Mouse (Mus musculus): Measurements from ENCODE around the gene Atg10. TPM values are rescaled to one million over a fixed set of nuclear protein-coding genes. Genes with fewer than 3 reads are reported as not detected.
A peak's percentile ranks its signal among the peaks of the same experiment; 100 is the strongest.

The Atg10 gene
- total RNA-seq, 2 experiments from 2014 or later, result 12.5 TPM

DNA sequence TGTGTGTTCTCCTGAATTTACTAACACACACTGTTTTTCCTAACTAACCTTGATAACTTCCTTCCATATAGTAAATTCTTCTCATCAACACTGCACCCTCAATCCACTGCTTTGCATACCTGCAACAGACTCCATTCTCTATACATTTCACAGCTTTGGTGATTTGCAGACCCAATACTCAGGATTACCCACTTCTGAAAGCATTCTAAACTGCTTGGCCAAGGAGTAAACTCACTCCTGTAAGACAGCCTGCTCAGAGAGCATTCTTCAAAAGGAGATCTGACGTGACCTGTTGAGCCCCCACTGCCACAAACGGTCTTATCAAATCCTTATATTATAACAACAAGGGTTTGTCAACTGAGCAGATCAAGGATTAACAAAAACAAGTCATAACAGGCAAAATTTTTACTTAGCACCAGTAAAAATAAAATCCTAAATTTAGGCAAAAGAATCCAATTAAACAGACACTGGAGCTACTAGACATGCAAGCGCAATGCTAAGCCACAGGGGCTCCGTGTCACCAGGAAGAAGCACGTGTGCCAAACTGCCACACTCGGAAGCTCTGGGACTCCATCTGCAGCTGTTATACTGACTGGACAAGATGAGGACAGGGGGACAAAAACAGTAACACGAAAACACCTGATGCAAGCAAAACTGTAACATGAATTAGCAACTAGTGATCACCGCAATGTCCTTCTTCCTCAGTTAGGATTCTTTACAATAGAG is 44.4 kb downstream of the Atg10 start:
- no peak for DNase-seq
- intact Hi-C loops (cut with DNase I; ENCODE audit: low total_unique reads), result no loop called here

DNA sequence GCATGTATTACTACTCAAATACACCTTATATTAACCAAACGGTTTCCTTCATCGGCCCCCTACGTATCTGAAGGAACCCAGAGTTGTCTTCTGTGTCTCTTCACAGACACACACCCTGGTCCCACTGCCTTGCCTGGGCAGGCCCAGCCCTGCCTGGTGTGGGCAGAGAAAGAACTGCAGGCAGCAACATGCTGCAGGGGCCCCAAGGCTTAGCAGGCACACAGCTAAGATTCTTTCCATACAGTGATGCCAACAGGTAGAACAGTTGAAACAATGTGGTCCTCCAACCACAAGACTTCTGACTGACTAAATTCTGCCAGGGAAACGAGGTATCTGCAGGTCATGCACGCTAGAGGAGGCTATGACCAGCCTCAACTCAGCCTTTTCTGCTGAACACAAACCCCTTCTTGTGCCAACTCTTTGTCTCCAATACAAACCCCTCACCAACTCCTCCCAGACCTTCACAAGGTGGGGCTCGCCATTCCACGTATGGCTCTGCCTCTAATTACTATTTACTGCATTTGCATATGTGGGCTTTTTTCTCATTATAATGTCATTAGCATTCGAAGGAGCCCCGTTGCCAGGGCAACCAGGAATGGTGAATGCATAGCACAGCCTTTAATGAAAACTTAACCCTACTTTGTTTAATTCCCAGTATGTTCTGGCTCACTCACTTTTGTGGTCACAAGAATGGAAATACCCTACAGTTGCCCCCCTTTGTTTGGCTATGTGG is 45.2 kb downstream of the Atg10 start:
- no peak for DNase-seq
- intact Hi-C loops (cut with DNase I; ENCODE audit: low total_unique reads), result no loop called here

DNA sequence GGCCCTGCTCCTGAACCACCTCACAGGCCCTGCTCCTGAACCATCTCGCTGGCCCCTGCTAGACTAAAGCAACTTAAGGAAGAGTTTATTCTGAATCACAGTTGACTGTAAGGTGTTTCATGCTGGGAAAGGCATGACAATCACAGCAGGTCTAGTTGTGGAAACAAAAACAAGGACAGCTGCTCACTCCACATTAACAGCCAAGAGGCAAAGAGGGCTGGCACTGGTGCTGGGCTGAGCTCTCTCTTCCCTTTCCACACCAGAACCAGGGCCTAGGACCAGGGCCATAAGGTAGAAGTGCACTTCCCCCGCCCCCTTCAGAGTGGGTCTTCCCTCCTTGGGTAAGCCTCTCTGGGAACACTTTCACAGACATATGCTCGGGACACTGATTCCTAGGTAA is 48.4 kb downstream of the Atg10 start:
- no peak for DNase-seq
- intact Hi-C loops (cut with DNase I; ENCODE audit: low total_unique reads), result no loop called here

DNA sequence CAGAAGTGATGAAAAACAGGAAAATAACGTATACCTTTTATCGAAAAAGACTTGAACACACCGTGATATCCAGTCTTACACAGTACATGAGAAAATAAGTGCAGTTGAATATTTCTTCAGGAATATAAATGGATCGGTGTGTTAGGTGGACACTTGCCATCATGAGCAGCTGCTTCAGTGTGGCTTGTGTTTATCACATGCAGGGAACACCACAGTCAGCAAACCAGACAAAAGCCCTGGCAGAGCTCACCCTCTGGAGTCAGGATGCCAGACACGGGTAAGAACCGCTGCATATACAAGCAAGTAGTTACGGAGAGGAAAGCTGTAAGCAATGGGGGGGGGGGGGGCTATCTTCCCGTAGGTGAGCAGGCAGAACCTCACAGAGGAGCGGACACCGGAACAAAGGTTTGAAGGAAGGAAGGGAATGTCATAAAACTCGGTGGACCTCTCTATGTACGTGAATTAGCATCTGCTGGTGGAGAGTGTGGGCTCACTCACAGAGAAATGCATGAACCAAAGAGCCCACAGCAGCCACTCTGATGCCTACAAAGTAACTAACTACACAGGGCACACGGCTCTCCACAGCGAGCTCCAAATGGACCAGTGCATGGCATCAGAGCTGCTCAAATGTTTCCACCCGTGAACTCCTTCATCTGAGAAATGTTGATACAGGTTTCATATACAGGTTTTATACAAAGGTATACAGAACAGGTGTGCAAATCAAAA is 51.8 kb downstream of the Atg10 start:
- peak; percentile 23 for DNase-seq
- intact Hi-C loops (cut with DNase I; ENCODE audit: low total_unique reads), result no loop called here

DNA sequence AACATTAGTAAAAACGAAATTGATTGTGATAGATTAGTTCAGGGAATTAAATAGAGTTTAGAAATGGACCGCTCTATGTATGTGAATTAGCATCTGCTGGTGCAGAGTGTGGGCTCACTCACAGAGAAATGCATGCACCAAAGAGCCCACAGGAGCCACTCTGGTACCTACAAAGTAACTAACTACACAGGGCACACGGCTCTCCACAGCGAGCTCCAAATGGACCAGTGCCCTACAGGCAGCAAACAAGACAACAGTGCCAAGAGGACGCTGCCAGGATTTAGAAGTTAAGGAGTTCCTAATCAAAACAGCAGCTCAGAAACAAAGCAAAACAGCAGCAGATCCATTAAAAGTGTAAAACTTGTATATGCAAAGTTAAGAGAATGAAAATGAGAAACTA is 52.6 kb downstream of the Atg10 start:
- intact Hi-C loops (cut with DNase I; ENCODE audit: low total_unique reads), result no loop called here
- no peak for DNase-seq

DNA sequence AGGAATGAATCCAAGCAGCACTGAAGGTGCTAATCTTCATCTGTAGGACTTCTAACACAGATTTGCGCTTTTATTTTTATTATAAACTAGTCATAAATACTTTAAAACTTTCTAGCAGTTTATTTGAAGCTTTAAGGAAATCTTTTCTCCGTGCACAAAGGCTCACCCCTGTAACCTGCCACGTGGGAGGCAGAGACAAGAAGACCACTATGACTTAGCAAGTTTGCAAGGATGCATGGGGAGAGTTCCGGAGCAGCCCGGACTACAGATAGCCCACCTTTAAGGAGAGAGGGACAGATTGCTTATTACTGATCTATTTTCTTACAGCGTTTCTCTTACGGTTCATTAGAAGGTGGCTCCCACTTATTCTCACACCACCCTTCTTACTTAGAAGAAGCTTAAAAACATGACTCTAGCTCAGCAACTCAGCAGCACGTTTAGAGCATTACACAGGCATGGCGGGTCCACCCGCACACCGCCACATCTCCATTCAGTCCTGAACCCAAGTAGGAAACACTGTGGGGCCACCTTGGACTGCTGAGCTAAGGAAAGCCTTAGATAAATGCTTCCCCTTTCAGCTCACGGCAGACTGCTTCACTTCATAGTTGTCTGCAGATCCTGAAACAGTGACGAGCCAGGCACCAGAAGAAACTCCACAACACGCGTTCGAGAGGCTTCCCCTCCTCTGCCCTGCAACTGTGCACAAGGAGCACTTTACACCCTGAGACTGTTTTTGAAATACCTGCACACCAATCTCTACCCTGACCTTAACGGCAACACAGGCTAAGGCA is 54.0 kb downstream of the Atg10 start:
- intact Hi-C loops (cut with DNase I; ENCODE audit: low total_unique reads), result no loop called here
- no peak for DNase-seq

DNA sequence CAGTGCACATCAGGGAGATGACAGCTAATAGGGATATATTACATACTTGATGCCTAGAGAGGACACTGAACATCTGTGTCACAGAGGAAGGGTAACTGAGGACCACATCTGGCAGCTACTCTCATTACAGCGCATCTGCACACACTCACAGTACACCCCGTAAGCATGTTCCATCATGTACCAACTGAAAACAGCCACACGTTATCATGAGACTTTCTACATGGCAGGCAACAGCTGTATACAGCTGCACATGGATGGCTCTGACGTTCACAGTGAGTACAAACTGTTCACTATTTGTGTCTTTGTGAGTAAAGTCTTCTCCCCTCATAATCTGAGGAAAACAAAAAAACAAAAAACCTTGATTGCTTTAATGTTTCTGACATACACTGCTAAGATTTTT is 55.3 kb downstream of the Atg10 start:
- no peak for DNase-seq
- intact Hi-C loops (cut with DNase I; ENCODE audit: low total_unique reads), result no loop called here

DNA sequence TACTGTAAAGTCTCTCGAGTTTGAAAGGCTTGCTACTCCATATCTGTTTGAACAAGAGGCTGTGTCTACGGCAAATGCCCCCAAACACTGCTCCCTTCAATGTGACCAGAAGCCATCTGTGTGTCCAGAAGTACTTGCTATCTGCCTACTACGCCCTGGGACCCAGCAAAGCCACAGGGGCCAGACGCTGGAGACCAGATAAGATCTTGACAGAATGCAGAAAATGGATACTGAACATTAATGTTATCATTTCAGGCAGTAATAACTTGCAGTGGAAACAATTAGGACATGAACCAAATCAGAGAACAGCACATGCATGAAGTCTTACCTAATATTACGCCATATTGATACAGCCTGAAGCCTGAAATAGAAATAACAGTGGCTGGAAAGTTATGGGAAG is 56.2 kb downstream of the Atg10 start:
- DNase-seq, result no peak
- intact Hi-C loops (cut with DNase I; ENCODE audit: low total_unique reads), result no loop called here

DNA sequence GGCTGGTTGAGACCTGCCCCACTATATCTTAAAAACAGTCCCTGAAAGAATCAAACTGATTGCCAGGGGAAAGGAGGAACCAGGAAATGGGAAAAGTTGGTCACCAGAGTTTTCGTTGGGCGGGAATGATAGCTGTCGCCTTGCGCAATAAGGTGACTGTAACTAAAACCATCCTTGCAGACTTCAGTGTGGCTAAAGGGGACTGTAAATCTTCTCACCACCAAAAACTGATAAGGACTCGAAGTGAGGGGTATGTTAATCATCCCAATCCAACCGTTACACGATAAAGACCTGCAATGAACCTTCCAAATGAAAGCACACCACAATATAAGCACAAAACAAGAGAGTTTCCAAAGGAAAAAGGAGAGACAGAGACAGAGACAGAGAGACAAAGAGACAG is 57.5 kb downstream of the Atg10 start:
- intact Hi-C loops (cut with DNase I; ENCODE audit: low total_unique reads), result no loop called here
- no peak for DNase-seq

DNA sequence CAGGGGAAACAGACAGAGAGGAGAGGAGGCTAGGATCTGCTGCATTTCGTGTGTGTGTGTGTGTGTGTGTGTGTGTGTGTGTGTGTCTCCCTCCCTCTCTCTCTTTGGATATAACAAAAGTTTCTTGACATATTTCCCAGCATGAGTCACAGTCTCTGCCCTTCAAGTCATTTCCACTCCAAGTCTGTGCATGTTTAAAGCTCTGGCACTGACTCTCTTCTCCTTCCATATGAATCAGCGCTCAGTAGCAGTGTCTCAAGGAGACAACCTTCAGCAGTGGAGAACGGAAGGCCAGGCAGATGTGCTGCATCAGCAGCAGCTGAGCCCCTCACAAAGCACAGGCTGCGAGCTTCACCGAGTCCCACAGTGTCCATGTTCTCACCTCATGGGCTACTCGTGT is 58.6 kb downstream of the Atg10 start:
- intact Hi-C loops (cut with DNase I; ENCODE audit: low total_unique reads), result no loop called here
- DNase-seq, result no peak

DNA sequence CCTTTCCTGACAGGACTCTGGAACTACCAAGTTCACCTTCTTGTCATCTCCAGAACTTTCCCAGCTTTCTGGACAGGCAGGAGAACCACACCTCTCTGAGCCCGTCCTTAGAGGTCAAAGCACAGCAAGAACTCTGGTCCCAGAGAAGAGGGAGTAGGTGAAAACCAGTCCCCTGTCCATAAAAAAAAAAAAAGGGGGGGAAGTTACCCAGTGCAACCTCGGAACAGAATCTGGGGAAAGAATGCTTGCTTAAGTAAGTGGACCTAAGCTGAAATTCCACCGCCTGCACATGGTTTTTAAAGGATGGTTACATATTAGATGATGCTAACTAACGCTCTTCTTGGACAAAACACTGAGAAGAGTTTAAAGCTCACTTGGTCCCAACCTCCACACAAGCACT is 60.5 kb downstream of the Atg10 start:
- no peak for DNase-seq
- intact Hi-C loops (cut with DNase I; ENCODE audit: low total_unique reads), result no loop called here

DNA sequence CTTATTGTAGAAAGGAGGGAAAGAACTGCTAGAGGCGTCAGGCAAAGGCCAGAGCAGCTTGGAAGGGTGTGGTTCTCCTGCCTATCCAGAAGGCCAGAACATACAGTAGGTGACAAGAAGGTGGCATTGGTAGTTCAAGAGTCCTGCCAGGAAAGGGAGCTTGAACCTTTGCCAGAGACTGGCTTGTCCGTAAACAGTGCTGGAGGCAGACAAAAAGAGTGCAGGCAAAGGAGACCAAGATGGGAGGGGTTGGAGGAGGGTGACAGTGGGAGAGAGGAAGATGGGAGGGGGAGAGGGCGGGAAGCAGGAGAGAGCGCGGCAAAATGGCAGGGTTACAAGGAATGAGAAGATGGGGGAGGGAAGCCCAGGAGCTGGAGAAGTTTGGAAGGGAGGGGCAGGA is 61.3 kb downstream of the Atg10 start:
- DNase-seq, result no peak

DNA sequence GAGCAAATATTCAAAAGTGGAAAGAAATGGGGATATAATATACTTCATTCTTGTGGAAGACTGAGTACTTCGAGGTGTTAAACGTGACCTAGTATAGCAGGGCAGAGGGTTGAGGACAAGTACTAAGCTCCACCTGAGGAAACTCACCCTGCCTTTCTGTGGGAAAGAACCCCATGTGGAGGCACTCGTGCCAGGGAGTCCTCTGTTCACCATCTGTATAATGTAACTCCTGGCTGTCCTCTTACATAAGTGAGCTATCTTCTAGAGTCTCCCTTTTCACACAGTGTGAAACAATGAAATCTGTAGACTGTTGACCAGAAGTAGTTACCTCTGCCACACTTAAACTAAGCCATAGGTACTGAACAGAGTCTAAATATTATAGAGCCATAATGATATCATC is 63.2 kb downstream of the Atg10 start:
- intact Hi-C loops (cut with DNase I; ENCODE audit: low total_unique reads), result no loop called here
- DNase-seq, result no peak

More for the DNA sequence above, 61.3 kb downstream of the Atg10 start:
- intact Hi-C loops (cut with DNase I; ENCODE audit: low total_unique reads), result no loop called here

DNA sequence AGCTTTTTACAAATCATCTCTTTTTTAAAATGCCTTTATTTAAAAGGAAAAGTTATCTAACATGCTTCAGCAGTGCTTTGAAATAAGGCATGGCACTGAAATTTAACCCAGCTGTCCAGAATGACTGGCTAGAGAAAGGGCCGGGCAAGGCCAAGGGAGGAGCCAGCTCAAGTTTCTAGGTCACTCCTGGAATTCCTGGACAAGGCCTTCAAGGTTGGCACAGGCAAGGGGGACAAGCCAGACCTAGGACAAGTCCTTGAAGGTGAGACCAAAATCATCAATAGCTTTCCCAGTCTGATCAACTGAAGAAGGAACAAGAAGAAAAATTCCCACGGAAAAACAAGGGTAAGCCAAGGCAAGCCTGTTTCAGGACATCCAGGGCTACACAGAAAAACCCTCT is 63.9 kb downstream of the Atg10 start:
- intact Hi-C loops (cut with DNase I; ENCODE audit: low total_unique reads), result no loop called here
- DNase-seq, result peak; percentile 23

DNA sequence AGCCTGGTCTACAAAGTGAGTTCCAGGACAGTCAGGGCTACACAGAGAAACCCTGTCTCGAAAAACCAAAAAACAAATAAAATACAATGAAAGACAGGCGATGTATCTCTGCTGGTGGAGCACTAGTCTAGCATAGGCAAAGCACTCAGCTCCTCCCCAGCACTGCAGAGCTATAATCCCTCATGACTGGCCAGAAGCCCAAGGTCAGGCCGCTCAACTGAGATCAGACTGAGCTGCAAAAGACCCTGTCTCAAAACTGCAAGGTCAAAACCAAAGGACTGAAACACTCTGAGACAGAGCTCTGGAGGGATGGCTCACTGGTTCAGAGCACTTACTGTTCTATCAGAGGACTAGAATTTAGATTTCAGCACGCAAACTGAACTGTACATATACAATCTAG is 65.8 kb downstream of the Atg10 start:
- intact Hi-C loops (cut with DNase I; ENCODE audit: low total_unique reads), result no loop called here
- DNase-seq, result no peak

DNA sequence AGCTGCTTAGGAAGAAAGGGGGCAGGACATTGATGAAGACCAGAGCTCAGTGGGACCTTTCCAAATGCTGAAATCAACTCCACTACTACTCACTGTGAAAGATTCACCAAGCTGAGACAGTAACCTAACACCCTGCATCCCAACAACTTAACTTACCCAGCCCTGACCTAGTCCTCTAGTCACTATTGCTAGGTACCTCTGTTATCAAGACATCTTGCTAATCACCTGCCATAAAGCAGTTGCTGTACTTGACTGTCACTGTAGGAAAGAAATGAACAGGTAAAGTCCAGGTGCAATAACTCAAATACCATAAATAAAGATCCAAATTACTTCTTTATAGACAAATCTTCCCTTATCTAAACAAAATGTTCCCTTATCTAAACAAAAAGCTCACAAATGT is 66.3 kb downstream of the Atg10 start:
- intact Hi-C loops (cut with DNase I; ENCODE audit: low total_unique reads), result no loop called here
- no peak for DNase-seq

DNA sequence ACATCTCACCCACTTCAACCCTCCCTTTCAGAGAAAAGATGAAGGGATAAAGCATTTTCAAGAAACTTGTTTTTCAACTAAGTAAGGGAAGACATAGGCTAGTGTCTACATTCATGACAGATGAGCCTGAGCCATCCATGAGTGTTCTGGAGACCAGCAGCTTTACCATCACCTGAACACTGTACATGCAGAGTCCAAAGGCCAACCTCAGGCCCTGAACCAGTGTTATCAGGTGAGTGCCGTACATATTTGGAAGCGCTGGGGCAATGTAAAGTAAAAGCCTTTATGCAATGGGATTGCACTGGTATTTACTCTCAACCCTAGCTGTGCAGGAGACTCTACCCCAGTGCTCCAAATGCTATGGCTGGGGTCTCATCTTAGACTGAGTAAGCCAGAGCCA is 66.8 kb downstream of the Atg10 start:
- intact Hi-C loops (cut with DNase I; ENCODE audit: low total_unique reads), result no loop called here
- no peak for DNase-seq

DNA sequence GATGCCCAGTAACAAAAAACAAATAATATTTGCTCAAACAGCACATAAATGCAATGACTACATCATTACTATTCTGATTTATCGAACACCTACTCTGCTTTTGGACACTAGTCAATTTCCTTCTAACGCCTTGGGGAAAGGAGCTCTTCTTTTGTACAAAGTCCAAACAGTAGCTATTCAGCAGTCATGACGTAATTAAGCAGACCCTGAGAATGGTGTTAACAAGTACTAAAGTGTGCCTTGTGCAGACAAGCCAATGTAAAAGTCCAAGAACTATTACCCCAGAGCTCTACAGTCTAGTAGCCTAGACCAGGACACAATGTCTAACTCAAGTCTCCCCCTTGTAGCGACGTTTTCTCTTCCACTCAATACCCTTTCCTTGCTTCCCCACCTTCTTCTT is 67.5 kb downstream of the Atg10 start:
- intact Hi-C loops (cut with DNase I; ENCODE audit: low total_unique reads), result no loop called here

DNA sequence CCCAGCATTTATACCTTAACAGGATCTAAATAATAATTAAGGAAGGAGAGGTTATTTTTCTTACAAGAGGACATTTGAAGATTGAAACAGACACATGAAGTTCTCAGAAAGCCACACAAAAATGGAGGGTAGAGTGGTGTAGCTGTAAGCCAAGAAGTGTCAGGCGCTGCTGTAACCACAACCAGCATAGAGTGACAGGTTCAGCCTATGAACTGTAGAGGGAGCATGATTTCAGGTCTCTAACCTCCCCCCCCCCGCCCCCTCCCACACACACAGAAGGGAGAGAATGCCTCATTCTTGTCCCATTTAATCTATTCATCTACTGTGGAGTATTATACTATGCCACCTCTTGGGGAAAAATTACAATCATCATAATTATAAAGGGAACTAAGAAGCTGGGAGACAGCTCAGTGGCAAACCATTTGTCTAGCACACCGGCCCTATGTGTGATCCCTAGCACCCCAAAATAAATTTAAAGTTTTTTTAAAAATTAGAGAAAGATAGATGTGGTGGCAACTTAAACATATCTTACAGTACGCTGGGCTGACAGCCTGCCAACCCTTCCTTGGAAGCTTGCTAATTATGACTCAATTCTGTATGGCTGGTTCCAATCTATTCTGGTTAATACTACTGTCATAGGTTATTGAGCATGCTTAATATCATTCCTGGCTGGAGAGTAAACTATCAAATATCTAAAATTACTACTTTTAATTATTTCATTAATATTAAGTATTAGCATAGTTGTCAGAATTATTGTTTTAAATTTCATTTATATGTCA is 68.2 kb downstream of the Atg10 start:
- intact Hi-C loops (cut with DNase I; ENCODE audit: low total_unique reads), result no loop called here

More for the DNA sequence above, 67.5 kb downstream of the Atg10 start:
- DNase-seq, result no peak

More for the DNA sequence above, 68.2 kb downstream of the Atg10 start:
- DNase-seq, result no peak

Measured in gastrocnemius, postnatal 14 days (tissue).